Mouse (Mus musculus) right cerebral cortex, adult 18-20 months (tissue): Measurements from ENCODE around the gene Wdr54.

Experiments used
- DNase-seq: peaks from one replicate; pipeline ENCODE4 v3.0.0; 2022; ENCODE audit warnings: mixed read lengths

The Wdr54 gene

GRCm38 (mm10) chr6:83156259-83156684, at the start of gene Wdr54, which contains the start of gene 1700003E16Rik:
Gene Wdr54 (minus strand): TSS chr6:83156397.
Gene 1700003E16Rik (plus strand): TSS chr6:83156404.
- DNase-seq = peak; percentile 85

GRCm38 (mm10) chr6:83205851-83206250, 49.7 kb upstream of the Wdr54 start:
- DNase-seq = no peak

GRCm38 (mm10) chr6:83203320-83203719, 47.1 kb upstream of the Wdr54 start:
- no peak for DNase-seq

GRCm38 (mm10) chr6:83197345-83198004, 41.3 kb upstream of the Wdr54 start:
- DNase-seq = peak; percentile 76

GRCm38 (mm10) chr6:83193571-83193970, 37.4 kb upstream of the Wdr54 start:
- DNase-seq = no peak

GRCm38 (mm10) chr6:83186946-83187345, 30.7 kb upstream of the Wdr54 start:
- no peak for DNase-seq

- peak; percentile 95 for DNase-seq
These were observed 30.0 kb upstream of the Wdr54 start for GRCm38 (mm10) chr6:83185895-83186861.

GRCm38 (mm10) chr6:83184858-83185435, 28.8 kb upstream of the Wdr54 start:
- no peak for DNase-seq

- DNase-seq = no peak
These were observed 24.4 kb upstream of the Wdr54 start for GRCm38 (mm10) chr6:83180605-83181004.

GRCm38 (mm10) chr6:83179390-83180117, 23.4 kb upstream of the Wdr54 start:
- DNase-seq = peak; percentile 89

- DNase-seq = no peak
These were observed 19.8 kb upstream of the Wdr54 start for GRCm38 (mm10) chr6:83175996-83176395.

- peak; percentile 84 for DNase-seq
These were observed 16.2 kb upstream of the Wdr54 start for GRCm38 (mm10) chr6:83172240-83172920.

- DNase-seq = no peak
These were observed 14.9 kb upstream of the Wdr54 start for GRCm38 (mm10) chr6:83171063-83171462.

GRCm38 (mm10) chr6:83169872-83170271, 13.7 kb upstream of the Wdr54 start:
- DNase-seq = no peak

- no peak for DNase-seq
These were observed 10.0 kb upstream of the Wdr54 start for GRCm38 (mm10) chr6:83166243-83166630.

GRCm38 (mm10) chr6:83165607-83166242, 9.5 kb upstream of the Wdr54 start, which contains the start of gene Dctn1:
Gene Dctn1 (plus strand): TSS chr6:83165920.
- peak; percentile 94 for DNase-seq

- DNase-seq = no peak
These were observed 8.9 kb upstream of the Wdr54 start for GRCm38 (mm10) chr6:83165026-83165606.

- DNase-seq = peak; percentile 64
These were observed 6.5 kb upstream of the Wdr54 start for GRCm38 (mm10) chr6:83162701-83163100.

- DNase-seq = no peak
These were observed 5.9 kb upstream of the Wdr54 start for GRCm38 (mm10) chr6:83161921-83162641.

- no peak for DNase-seq
These were observed 5.2 kb upstream of the Wdr54 start for GRCm38 (mm10) chr6:83161442-83161841.
